Mouse (Mus musculus) midbrain, embryonic 15.5 days (tissue): ENCODE measurements at regions not wholly inside any gene's neighbourhood (a gene's known extent, or its start where the extent isn't known, plus 50 kb on each side); places are given as distances from the start of the nearest gene placed in this dataset.
A peak's percentile ranks its signal among the peaks of the same experiment; 100 is the strongest.
"Not testable (repeated sequence)": the region's sequence is repeated elsewhere in the genome, so short reads cannot be mapped to it uniquely, and the experiment has no call there.

Source experiments
- ATAC-seq: fragments of 200-750 bp; cut with Nextera tagmentation; replicated peaks from 2 replicates; pipeline ENCODE4 v1.8.0; 2017; ENCODE audit warnings: moderate TSS enrichment
- H3K27ac ChIP-seq: fragments of 300-500 bp; sonication (generic); 2 replicates; pipeline ENCODE4 v1.5.1; 2015; ENCODE audit warnings: mild to moderate bottlenecking, inconsistent platforms
- H3K27me3 ChIP-seq: fragments of 300-500 bp; sonication (generic); replicated peaks from 2 replicates; pipeline ENCODE4 v1.6.1; 2015; ENCODE audit warnings: inconsistent platforms
- H3K36me3 ChIP-seq: fragments of 300-500 bp; sonication (generic); replicated peaks from 2 replicates; pipeline ENCODE4 v1.6.1; 2015; ENCODE audit warnings: inconsistent platforms
- H3K4me1 ChIP-seq: fragments of 300-500 bp; sonication (generic); 2 replicates; pipeline ENCODE4 v1.6.1; 2015; ENCODE audit warnings: inconsistent platforms
- H3K4me2 ChIP-seq: fragments of 300-500 bp; sonication (generic); 2 replicates; pipeline ENCODE4 v1.6.1; 2015; ENCODE audit warnings: inconsistent platforms, mild to moderate bottlenecking, moderate library complexity
- H3K4me3 ChIP-seq: fragments of 300-500 bp; sonication (generic); 2 replicates; pipeline ENCODE4 v1.5.1; 2015; ENCODE audit warnings: mild to moderate bottlenecking, inconsistent platforms
- H3K9ac ChIP-seq: fragments of 300-500 bp; sonication (generic); 2 replicates; pipeline ENCODE4 v1.6.1; 2015; ENCODE audit warnings: mild to moderate bottlenecking, inconsistent platforms
- H3K9me3 ChIP-seq: fragments of 300-500 bp; sonication (generic); 2 replicates; pipeline ENCODE4 v1.6.1; 2016; ENCODE audit warnings: inconsistent platforms
- WGBS: fragments of 180-500 bp; shearing (Covaris S2); methylation state at CpG from one replicate; pipeline ENCODE4 v1.1.7; 2015; ENCODE audit warnings: mixed read lengths; 5-methylcytosine and 5-hydroxymethylcytosine counted together

GRCm38 (mm10) chr3:124067538-124067937 is 253.1 kb upstream of the Tram1l1 start:
- H3K36me3 ChIP-seq: no peaks in the 10 kb centered on the region
- 66% methylated on average over 2 of the region's 2 CpGs for WGBS
- H3K27ac ChIP-seq: peak overlapping the region; percentile 62
- H3K27me3 ChIP-seq: no peaks in the 10 kb centered on the region
- no peak overlapping the region for H3K4me2 ChIP-seq
- H3K9me3 ChIP-seq: no peaks in the 10 kb centered on the region
- ATAC-seq: peak; percentile 56
- 0 out of 2 replicates have a peak, but pooled peaks cover 5% of the 10 kb centered on the region for H3K4me1 ChIP-seq
- H3K9ac ChIP-seq: no peak overlapping the region
- no peak overlapping the region for H3K4me3 ChIP-seq

GRCm38 (mm10) chr3:124067971-124068370 is 252.7 kb upstream of the Tram1l1 start:
- WGBS: 54% methylated on average over 1 of the region's 1 CpGs
- ATAC-seq: peak; percentile 89
- H3K9ac ChIP-seq: no peak overlapping the region
- H3K4me2 ChIP-seq: no peak overlapping the region
- no peaks in the 10 kb centered on the region for H3K36me3 ChIP-seq
- H3K27me3 ChIP-seq: no peaks in the 10 kb centered on the region
- no peaks in the 10 kb centered on the region for H3K9me3 ChIP-seq
- peak overlapping the region; percentile 62 for H3K27ac ChIP-seq
- no peak overlapping the region for H3K4me3 ChIP-seq
- H3K4me1 ChIP-seq: 0 out of 2 replicates have a peak, but pooled peaks cover 5% of the 10 kb centered on the region

- no peak for ATAC-seq
- Histone ChIP-seq H3K4me1 (0 out of 2 replicates have a peak, but pooled peaks cover 5% of the 10 kb centered on the region), H3K4me2 (no peak overlapping the region), H3K27me3 (no peaks in the 10 kb centered on the region), H3K9me3 (no peaks in the 10 kb centered on the region), H3K27ac (no peak overlapping the region), H3K4me3 (no peak overlapping the region), H3K9ac (no peak overlapping the region), H3K36me3 (no peaks in the 10 kb centered on the region)
- whole genome bisulfite sequencing: 71% methylated on average over 1 of the region's 1 CpGs
Observed at GRCm38 (mm10) chr3:124069182-124069581, 251.5 kb upstream of the Tram1l1 start.

- Histone ChIP-seq H3K4me3 (no peak overlapping the region), H3K9me3 (no peaks in the 10 kb centered on the region), H3K36me3 (no peaks in the 10 kb centered on the region), H3K27ac (peak overlapping the region; percentile 40; the same call in 1 of the 2 replicates), H3K9ac (no peak overlapping the region), H3K27me3 (no peaks in the 10 kb centered on the region), H3K4me2 (no peak overlapping the region), H3K4me1 (peaks cover 4% of the 10 kb centered on the region)
- no peak for ATAC-seq
- WGBS: 47% methylated on average over 6 of the region's 6 CpGs
Observed at GRCm38 (mm10) chr3:124075974-124076606, 244.6 kb upstream of the Tram1l1 start.

GRCm38 (mm10) chr3:124092404-124093121 is 228.1 kb upstream of the Tram1l1 start:
- Histone ChIP-seq H3K9me3 (no peaks in the 10 kb centered on the region), H3K27ac (no peak overlapping the region), H3K36me3 (no peaks in the 10 kb centered on the region), H3K4me3 (no peak overlapping the region), H3K9ac (no peak overlapping the region), H3K27me3 (no peaks in the 10 kb centered on the region), H3K4me1 (no peaks in the 10 kb centered on the region), H3K4me2 (no peak overlapping the region)
- 82% methylated on average over 9 of the region's 9 CpGs for WGBS
- no peak for ATAC-seq

GRCm38 (mm10) chr3:124113995-124114394 is 206.7 kb upstream of the Tram1l1 start:
- 57% methylated on average over 1 of the region's 1 CpGs for WGBS
- peak; percentile 92 for ATAC-seq
- H3K4me3 ChIP-seq: no peak overlapping the region
- H3K27me3 ChIP-seq: no peaks in the 10 kb centered on the region
- no peaks in the 10 kb centered on the region for H3K9me3 ChIP-seq
- H3K4me1 ChIP-seq: no peaks in the 10 kb centered on the region
- no peak overlapping the region for H3K9ac ChIP-seq
- no peak overlapping the region for H3K27ac ChIP-seq
- H3K36me3 ChIP-seq: no peaks in the 10 kb centered on the region
- H3K4me2 ChIP-seq: no peak overlapping the region

GRCm38 (mm10) chr3:124156255-124156654 is 164.4 kb upstream of the Tram1l1 start:
- no peaks in the 10 kb centered on the region for H3K4me1 ChIP-seq
- H3K27ac ChIP-seq: no peak overlapping the region
- no peak overlapping the region for H3K9ac ChIP-seq
- H3K4me3 ChIP-seq: no peak overlapping the region
- no peaks in the 10 kb centered on the region for H3K27me3 ChIP-seq
- H3K9me3 ChIP-seq: no peaks in the 10 kb centered on the region
- WGBS: 45% methylated on average over 2 of the region's 2 CpGs
- no peak for ATAC-seq
- H3K36me3 ChIP-seq: no peaks in the 10 kb centered on the region
- H3K4me2 ChIP-seq: no peak overlapping the region

GRCm38 (mm10) chr3:124157858-124158655 is 162.6 kb upstream of the Tram1l1 start:
- Histone ChIP-seq H3K27ac (no peak overlapping the region), H3K4me3 (no peak overlapping the region), H3K27me3 (no peaks in the 10 kb centered on the region), H3K4me1 (no peaks in the 10 kb centered on the region), H3K9ac (no peak overlapping the region), H3K4me2 (no peak overlapping the region), H3K36me3 (no peaks in the 10 kb centered on the region), H3K9me3 (no peaks in the 10 kb centered on the region)
- 77% methylated on average over 6 of the region's 6 CpGs for WGBS
- no peak for ATAC-seq

GRCm38 (mm10) chr3:124193331-124193730 is 127.3 kb upstream of the Tram1l1 start:
- H3K9me3 ChIP-seq, H3K36me3 ChIP-seq: not testable (repeated sequence)
- WGBS: 82% methylated on average over 6 of the region's 6 CpGs

GRCm38 (mm10) chr3:124200226-124200940 is 120.3 kb upstream of the Tram1l1 start:
- H3K4me2 ChIP-seq, H3K9me3 ChIP-seq, H3K36me3 ChIP-seq, H3K27ac ChIP-seq, H3K4me3 ChIP-seq, ATAC-seq, H3K9ac ChIP-seq, H3K27me3 ChIP-seq, H3K4me1 ChIP-seq: not testable (repeated sequence)
- WGBS: 86% methylated on average over 9 of the region's 9 CpGs

More at GRCm38 (mm10) chr3:124193331-124193730, 127.3 kb upstream of the Tram1l1 start:
- not testable (repeated sequence) for H3K4me3 ChIP-seq, ATAC-seq, H3K9ac ChIP-seq, H3K4me2 ChIP-seq, H3K27ac ChIP-seq, H3K4me1 ChIP-seq, H3K27me3 ChIP-seq

- no peak for ATAC-seq
- no peak overlapping the region for H3K4me2 ChIP-seq
- no peaks in the 10 kb centered on the region for H3K36me3 ChIP-seq
- no peak overlapping the region for H3K4me3 ChIP-seq
- 88% methylated on average over 2 of the region's 2 CpGs for WGBS
- no peaks in the 10 kb centered on the region for H3K9me3 ChIP-seq
- H3K27me3 ChIP-seq: no peaks in the 10 kb centered on the region
- H3K27ac ChIP-seq: no peak overlapping the region
- no peaks in the 10 kb centered on the region for H3K4me1 ChIP-seq
- no peak overlapping the region for H3K9ac ChIP-seq
Observed at GRCm38 (mm10) chr3:124217131-124217530, 103.5 kb upstream of the Tram1l1 start.

- Histone ChIP-seq H3K27ac (no peak overlapping the region), H3K27me3 (no peaks in the 10 kb centered on the region), H3K4me3 (no peak overlapping the region), H3K4me1 (no peaks in the 10 kb centered on the region), H3K4me2 (no peak overlapping the region), H3K36me3 (no peaks in the 10 kb centered on the region), H3K9ac (no peak overlapping the region), H3K9me3 (no peaks in the 10 kb centered on the region)
- WGBS: 84% methylated on average over 4 of the region's 4 CpGs
- no peak for ATAC-seq
Observed at GRCm38 (mm10) chr3:124225982-124226381, 94.7 kb upstream of the Tram1l1 start.
